Mouse (Mus musculus) liver, embryonic 12.5 days (tissue): ENCODE results near the gene Atxn1l. TPM values are rescaled to one million over a fixed set of nuclear protein-coding genes. Genes with fewer than 3 reads are reported as not detected.
A peak's percentile ranks its signal among the peaks of the same experiment; 100 is the strongest.

Experiments used
- ATAC-seq: fragments of 200-750 bp; cut with Nextera tagmentation; 2 replicates; pipeline ENCODE4 v1.8.0; 2017; ENCODE audit warnings: moderate number of reproducible peaks, mild to moderate bottlenecking, moderate library complexity
- H3K27ac ChIP-seq: fragments of 300-500 bp; sonication (generic); 2 replicates; pipeline ENCODE4 v1.5.1; 2016; ENCODE audit warnings: mild to moderate bottlenecking
- H3K27me3 ChIP-seq: fragments of 300-500 bp; sonication (generic); replicated peaks from 2 replicates; pipeline ENCODE4 v1.6.1; 2016; ENCODE audit warnings: mild to moderate bottlenecking, moderate library complexity
- H3K36me3 ChIP-seq: fragments of 300-500 bp; sonication (generic); 2 replicates; pipeline ENCODE4 v1.6.1; 2016; ENCODE audit warnings: mild to moderate bottlenecking, moderate library complexity
- H3K4me1 ChIP-seq: fragments of 300-500 bp; sonication (generic); 2 replicates; pipeline ENCODE4 v1.6.1; 2016
- H3K4me2 ChIP-seq: fragments of 300-500 bp; sonication (generic); 2 replicates; pipeline ENCODE4 v1.6.1; 2016; ENCODE audit warnings: mild to moderate bottlenecking, moderate library complexity
- H3K4me3 ChIP-seq: fragments of 300-500 bp; sonication (generic); 2 replicates; pipeline ENCODE4 v1.5.1; 2016; ENCODE audit warnings: mild to moderate bottlenecking, moderate library complexity
- H3K9ac ChIP-seq: fragments of 300-500 bp; sonication (generic); 2 replicates; pipeline ENCODE4 v1.6.1; 2016; ENCODE audit warnings: mild to moderate bottlenecking, moderate library complexity
- H3K9me3 ChIP-seq: fragments of 300-500 bp; sonication (generic); replicated peaks from 2 replicates; pipeline ENCODE4 v1.6.1; 2016; ENCODE audit warnings: mild to moderate bottlenecking, moderate library complexity
- WGBS: fragments of 180-500 bp; shearing (Covaris S2); methylation state at CpG from one replicate; pipeline ENCODE4 v1.1.7; 2016; ENCODE audit not compliant: insufficient replicate concordance; 5-methylcytosine and 5-hydroxymethylcytosine counted together
- polyA plus RNA-seq: library from polyadenylated mRNA; unstranded; fragments of >200 nt; fragmentation: Nextera tagmentation; extraction: Ambion mirVana; gene quantifications from 2 replicates; pipeline ENCODE4 v1.2.1, GENCODE M21; 2016

Gene Atxn1l
- polyA plus RNA-seq, 1 experiment from 2014 or later: 3.9 TPM

DNA sequence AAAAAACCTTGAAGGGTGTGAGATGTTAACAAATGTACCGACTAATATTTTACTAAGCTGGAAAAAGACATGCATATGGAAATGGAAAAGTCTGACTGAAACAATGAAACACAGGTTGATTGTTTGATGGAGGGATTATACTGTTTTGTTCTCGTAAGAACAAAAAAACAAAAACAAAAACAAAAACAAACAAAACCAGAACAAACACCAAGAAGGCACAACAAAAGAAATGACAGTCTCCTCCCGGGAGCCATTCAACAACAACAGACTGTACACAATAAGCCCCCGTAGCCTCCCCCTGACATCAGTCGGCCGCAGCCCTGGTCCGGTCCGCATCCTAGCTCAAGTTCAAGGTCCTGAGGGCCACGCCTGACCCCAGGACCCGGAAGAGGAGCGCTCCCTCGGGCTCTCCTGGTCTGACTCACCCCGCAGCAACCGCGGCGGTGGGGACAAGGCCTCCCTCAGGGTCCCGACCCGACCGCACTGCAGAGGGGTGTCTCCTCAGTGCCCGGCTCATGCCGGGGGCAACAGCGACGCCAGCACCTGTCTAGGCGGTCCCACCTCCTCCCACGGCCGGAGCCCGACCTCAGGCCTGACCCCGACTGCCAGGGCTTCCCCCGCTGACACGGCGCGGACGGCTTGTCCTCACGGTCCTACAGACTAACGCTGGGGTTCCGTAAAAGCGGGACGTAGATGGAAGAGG, 44.9 kb downstream of the Atxn1l start:
- Histone ChIP-seq H3K4me1 (peaks cover 30% of the 10 kb centered on the region), H3K9me3 (no peaks in the 10 kb centered on the region), H3K27me3 (no peaks in the 10 kb centered on the region), H3K9ac (peak overlapping the region; percentile 93), H3K36me3 (peaks cover 5% of the 10 kb centered on the region; the same call in 1 of the 2 replicates), H3K4me2 (peak overlapping the region; percentile 91), H3K27ac (peak overlapping the region; percentile 80), H3K4me3 (peak overlapping the region; percentile 96)
- under 1% methylated on average over 38 of the region's 38 CpGs for WGBS
- peak; percentile 78 for ATAC-seq

DNA sequence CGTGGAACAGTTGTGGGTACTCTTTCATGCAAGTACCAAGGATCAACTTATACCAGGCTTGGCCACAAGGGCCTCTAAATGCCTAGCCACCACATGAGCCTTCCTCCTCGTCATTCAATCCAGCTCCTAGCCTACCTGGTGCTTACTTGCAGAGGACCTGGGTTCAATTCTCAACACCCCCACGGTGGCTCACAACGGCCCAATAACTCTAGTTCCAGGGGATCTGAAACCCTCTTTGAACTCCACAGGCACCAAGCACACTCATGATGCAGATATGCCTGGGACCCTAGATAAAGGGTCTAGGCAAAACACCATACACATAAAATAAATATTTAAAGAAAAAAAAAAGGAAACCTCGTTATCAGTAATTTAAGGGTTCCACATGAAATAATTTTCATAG, 45.8 kb downstream of the Atxn1l start:
- Histone ChIP-seq H3K36me3 (peaks cover 5% of the 10 kb centered on the region; the same call in 1 of the 2 replicates), H3K9me3 (no peaks in the 10 kb centered on the region), H3K27ac (no peak overlapping the region), H3K4me3 (peak overlapping the region; percentile 96), H3K27me3 (no peaks in the 10 kb centered on the region), H3K4me1 (peaks cover 32% of the 10 kb centered on the region), H3K9ac (peak overlapping the region; percentile 93), H3K4me2 (peak overlapping the region; percentile 91)
- ATAC-seq: no peak
- WGBS: 31% methylated on average over 5 of the region's 5 CpGs

DNA sequence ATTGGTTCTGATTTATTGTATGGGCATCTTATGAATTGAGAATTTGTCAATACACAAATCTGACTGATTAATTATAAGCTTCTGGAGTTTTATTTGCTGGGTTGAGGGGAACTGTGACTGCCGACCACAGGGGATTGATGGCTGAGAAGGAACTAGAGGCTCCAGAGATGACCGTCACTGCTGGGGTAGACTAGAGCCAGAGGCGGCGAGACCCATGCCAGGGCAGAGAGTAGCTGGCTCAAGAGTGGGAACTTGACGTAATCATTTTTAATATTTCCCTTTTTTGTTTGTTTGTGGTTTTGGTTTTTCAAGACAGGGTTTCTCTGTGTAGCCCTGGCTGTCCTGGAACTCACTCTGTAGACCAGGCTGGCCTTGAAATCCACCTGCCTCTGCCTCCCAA, 50.3 kb downstream of the Atxn1l start:
- Histone ChIP-seq H3K36me3 (peaks cover 21% of the 10 kb centered on the region), H3K9ac (no peak overlapping the region), H3K9me3 (no peaks in the 10 kb centered on the region), H3K27me3 (no peaks in the 10 kb centered on the region), H3K4me1 (peaks cover 33% of the 10 kb centered on the region), H3K4me3 (no peak overlapping the region), H3K27ac (no peak overlapping the region), H3K4me2 (no peak overlapping the region)
- WGBS: 72% methylated on average over 5 of the region's 5 CpGs
- ATAC-seq: no peak

DNA sequence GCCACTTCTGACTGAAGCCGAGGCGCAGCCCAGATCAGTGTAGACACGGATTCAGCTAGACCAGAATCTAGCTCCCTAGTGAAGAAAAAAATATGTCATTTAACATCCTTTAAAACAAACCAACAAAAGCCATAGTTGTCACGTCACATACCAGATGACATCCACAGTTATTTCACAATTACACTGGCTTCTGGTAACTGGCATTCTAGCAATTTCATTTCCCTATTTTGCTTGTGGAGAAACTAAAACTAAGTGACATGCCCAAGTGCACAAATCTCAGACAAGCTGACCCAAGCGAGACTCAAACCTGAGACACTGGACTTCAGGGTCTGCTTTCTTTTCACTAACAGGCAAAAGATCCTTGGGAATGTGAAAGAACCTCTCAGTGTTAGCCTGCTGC, 55.4 kb downstream of the Atxn1l start:
- ATAC-seq: no peak
- H3K36me3 ChIP-seq: peaks cover 65% of the 10 kb centered on the region
- no peaks in the 10 kb centered on the region for H3K27me3 ChIP-seq
- no peaks in the 10 kb centered on the region for H3K9me3 ChIP-seq
- H3K4me2 ChIP-seq: no peak overlapping the region
- H3K4me1 ChIP-seq: peaks cover 13% of the 10 kb centered on the region; the same call in 1 of the 2 replicates
- no peak overlapping the region for H3K27ac ChIP-seq
- no peak overlapping the region for H3K4me3 ChIP-seq
- 83% methylated on average over 5 of the region's 5 CpGs for WGBS
- H3K9ac ChIP-seq: no peak overlapping the region

DNA sequence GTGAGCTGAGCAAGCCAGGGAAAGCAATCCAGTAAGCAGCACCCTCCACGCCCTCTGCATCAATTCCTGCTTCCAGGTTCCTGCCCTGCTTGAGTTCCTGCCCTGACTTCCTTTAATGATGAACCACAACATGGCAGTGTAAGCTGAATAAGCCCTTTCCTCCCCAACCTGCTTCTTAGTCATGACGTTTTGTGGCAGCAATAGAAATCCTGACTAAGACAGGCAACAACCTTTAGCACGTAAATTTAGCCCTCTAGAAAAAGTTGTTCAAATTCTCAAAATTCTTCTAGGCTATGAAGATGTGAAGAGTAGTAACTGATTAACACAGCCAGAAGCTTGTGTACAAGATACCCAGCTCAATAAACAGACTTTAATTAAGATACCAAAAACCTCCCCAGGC, 56.0 kb downstream of the Atxn1l start:
- no peak overlapping the region for H3K27ac ChIP-seq
- H3K9ac ChIP-seq: no peak overlapping the region
- no peak overlapping the region for H3K4me3 ChIP-seq
- 63% methylated on average over 3 of the region's 3 CpGs for WGBS
- no peak for ATAC-seq
- peaks cover 10% of the 10 kb centered on the region; the same call in 1 of the 2 replicates for H3K4me1 ChIP-seq
- no peaks in the 10 kb centered on the region for H3K27me3 ChIP-seq
- H3K9me3 ChIP-seq: no peaks in the 10 kb centered on the region
- H3K4me2 ChIP-seq: no peak overlapping the region
- peaks cover 71% of the 10 kb centered on the region for H3K36me3 ChIP-seq

Other genes starting within 250 kb of the Atxn1l start
- not detected in 2 replicates for gene Pmfbp1, start 243.7 kb downstream of the Atxn1l start, polyA plus RNA-seq
- 18.6 and 19.8 TPM in 2 replicates for gene Dhx38, start 171.9 kb downstream of the Atxn1l start, polyA plus RNA-seq
- 12.7 and 13.9 TPM in 2 replicates for gene Txnl4b, start 171.8 kb downstream of the Atxn1l start, polyA plus RNA-seq
- gene Hp, start 158.6 kb downstream of the Atxn1l start, polyA plus RNA-seq: 10.5 and 10.8 TPM in 2 replicates
- 33.3 and 35.3 TPM in 2 replicates for gene Dhodh, start 129.1 kb downstream of the Atxn1l start, polyA plus RNA-seq
- gene Pkd1l3, start 123.2 kb downstream of the Atxn1l start, polyA plus RNA-seq: 0.97 and 2.0 TPM in 2 replicates
- 48.0 and 49.6 TPM in 2 replicates for gene Ist1, start 44.5 kb downstream of the Atxn1l start, polyA plus RNA-seq
- 9.9 and 11.4 TPM in 2 replicates for gene Zfp821, start 32.2 kb downstream of the Atxn1l start, polyA plus RNA-seq
- 25.8 and 25.9 TPM in 2 replicates for gene Ap1g1, start 40.8 kb upstream of the Atxn1l start, polyA plus RNA-seq
- 3.0 and 3.3 TPM in 2 replicates for gene Phlpp2, start 130.8 kb upstream of the Atxn1l start, polyA plus RNA-seq
- gene Marveld3, start 224.5 kb upstream of the Atxn1l start, polyA plus RNA-seq: 0.07 and 0.15 TPM in 2 replicates